Mouse (Mus musculus): ENCODE measurements around the gene Btbd9. TPM values are rescaled to one million over a fixed set of nuclear protein-coding genes. Genes with fewer than 3 reads are reported as not detected.
A peak's percentile ranks its signal among the peaks of the same experiment; 100 is the strongest.

Gene Btbd9
- polyA plus RNA-seq, 1 experiment from 2014 or later: 63.4 TPM

GRCm38 (mm10) chr17:30493481-30493880 is 82.8 kb downstream of the Btbd9 start:
- Histone ChIP-seq H3K27ac (ENCODE audit: low read depth, low read length) (no peak overlapping the region), H3K27me3 (ENCODE audit: control insufficient read depth, insufficient read depth, low read length) (no peaks in the 10 kb centered on the region), H3K36me3 (ENCODE audit: control insufficient read depth, insufficient read depth, low read length) (no peaks in the 10 kb centered on the region), H3K4me2 (ENCODE audit: low read depth, low read length, severe bottlenecking) (no peak overlapping the region), H3K4me1 (replicated peaks; ENCODE audit: control insufficient read depth, insufficient read depth, low read length) (peaks cover 12% of the 10 kb centered on the region; the same call in 1 of the 2 replicates), H3K9me3 (ENCODE audit: control insufficient read depth, low read length) (no peaks in the 10 kb centered on the region), H3K4me3 (ENCODE audit: low read depth, low read length) (no peak overlapping the region), H3K9ac (ENCODE audit: low read length) (no peak overlapping the region)
- 97% methylated on average over 6 of the region's 6 CpGs for WGBS
- ATAC-seq (replicated peaks; ENCODE audit: low FRiP score) (no peak), DNase-seq (ENCODE audit: low spot score) (no peak)

DNA sequence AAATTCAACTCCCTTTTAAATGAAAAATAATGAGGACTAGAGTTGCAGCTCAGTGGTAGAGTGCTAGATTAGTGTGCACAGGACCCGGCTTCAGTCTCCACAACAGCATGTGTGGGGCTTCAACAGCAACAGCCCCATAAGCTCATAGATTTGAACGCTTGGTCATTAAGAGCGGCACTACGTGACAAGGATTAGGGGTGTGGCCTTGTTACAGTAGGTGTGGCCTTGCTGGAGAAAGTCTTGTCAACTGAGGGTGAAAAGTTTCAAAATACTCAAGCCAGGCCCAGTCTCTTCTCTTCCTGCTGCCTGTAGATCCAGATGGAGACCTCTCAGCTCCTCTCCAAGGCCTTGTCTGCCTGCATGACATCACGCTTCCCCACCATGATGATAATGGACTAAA is 84.1 kb downstream of the Btbd9 start:
- 97% methylated on average over 5 of the region's 5 CpGs for WGBS
- peaks cover 9% of the 10 kb centered on the region; the same call in 1 of the 2 replicates for H3K4me1 ChIP-seq (replicated peaks; ENCODE audit: control insufficient read depth, insufficient read depth, low read length)
- no peaks in the 10 kb centered on the region for H3K9me3 ChIP-seq (ENCODE audit: control insufficient read depth, low read length)
- DNase-seq (ENCODE audit: low spot score) (no peak), ATAC-seq (replicated peaks; ENCODE audit: low FRiP score) (no peak)
- no peaks in the 10 kb centered on the region for H3K36me3 ChIP-seq (ENCODE audit: control insufficient read depth, insufficient read depth, low read length)
- no peak overlapping the region for H3K4me2 ChIP-seq (ENCODE audit: low read depth, low read length, severe bottlenecking)
- no peak overlapping the region for H3K27ac ChIP-seq (ENCODE audit: low read depth, low read length)
- no peak overlapping the region for H3K9ac ChIP-seq (ENCODE audit: low read length)
- H3K4me3 ChIP-seq (ENCODE audit: low read depth, low read length): no peak overlapping the region
- no peaks in the 10 kb centered on the region for H3K27me3 ChIP-seq (ENCODE audit: control insufficient read depth, insufficient read depth, low read length)

GRCm38 (mm10) chr17:30491601-30492000 is 84.7 kb downstream of the Btbd9 start:
- Histone ChIP-seq H3K9me3 (ENCODE audit: control insufficient read depth, low read length) (no peaks in the 10 kb centered on the region), H3K9ac (ENCODE audit: low read length) (no peak overlapping the region), H3K27ac (ENCODE audit: low read depth, low read length) (no peak overlapping the region), H3K4me1 (replicated peaks; ENCODE audit: control insufficient read depth, insufficient read depth, low read length) (peaks cover 9% of the 10 kb centered on the region; the same call in 1 of the 2 replicates), H3K36me3 (ENCODE audit: control insufficient read depth, insufficient read depth, low read length) (no peaks in the 10 kb centered on the region), H3K4me2 (ENCODE audit: low read depth, low read length, severe bottlenecking) (no peak overlapping the region), H3K27me3 (ENCODE audit: control insufficient read depth, insufficient read depth, low read length) (no peaks in the 10 kb centered on the region), H3K4me3 (ENCODE audit: low read depth, low read length) (no peak overlapping the region)
- DNase-seq (ENCODE audit: low spot score): no peak
- WGBS: 97% methylated on average over 8 of the region's 8 CpGs
- ATAC-seq (replicated peaks; ENCODE audit: low FRiP score): no peak

DNA sequence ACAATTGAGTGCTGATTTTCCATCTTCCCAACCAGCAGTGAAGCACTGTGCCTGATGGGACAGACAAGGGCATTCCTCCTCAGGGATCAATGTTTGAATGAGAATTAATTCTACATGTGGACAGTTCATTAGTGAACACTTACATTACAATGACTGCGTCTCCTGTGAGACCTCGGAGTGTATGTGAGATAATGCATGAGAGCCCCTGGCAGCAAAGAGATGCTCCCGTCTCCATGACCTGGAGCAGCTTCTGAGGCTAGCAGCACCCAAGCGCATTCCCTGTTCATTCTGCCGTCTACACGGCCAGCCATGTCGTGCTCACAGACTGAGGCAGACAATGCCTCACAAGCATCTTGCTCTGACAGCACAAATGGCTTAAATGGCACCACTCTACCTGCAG is 85.7 kb downstream of the Btbd9 start:
- no peak overlapping the region for H3K27ac ChIP-seq (ENCODE audit: low read depth, low read length)
- DNase-seq (ENCODE audit: low spot score) (no peak), ATAC-seq (replicated peaks; ENCODE audit: low FRiP score) (no peak)
- no peak overlapping the region for H3K4me2 ChIP-seq (ENCODE audit: low read depth, low read length, severe bottlenecking)
- H3K9me3 ChIP-seq (ENCODE audit: control insufficient read depth, low read length): no peaks in the 10 kb centered on the region
- H3K27me3 ChIP-seq (ENCODE audit: control insufficient read depth, insufficient read depth, low read length): no peaks in the 10 kb centered on the region
- H3K4me3 ChIP-seq (ENCODE audit: low read depth, low read length): no peak overlapping the region
- 83% methylated on average over 7 of the region's 7 CpGs for WGBS
- H3K9ac ChIP-seq (ENCODE audit: low read length): no peak overlapping the region
- no peaks in the 10 kb centered on the region for H3K36me3 ChIP-seq (ENCODE audit: control insufficient read depth, insufficient read depth, low read length)
- H3K4me1 ChIP-seq (replicated peaks; ENCODE audit: control insufficient read depth, insufficient read depth, low read length): peaks cover 6% of the 10 kb centered on the region; the same call in 1 of the 2 replicates

DNA sequence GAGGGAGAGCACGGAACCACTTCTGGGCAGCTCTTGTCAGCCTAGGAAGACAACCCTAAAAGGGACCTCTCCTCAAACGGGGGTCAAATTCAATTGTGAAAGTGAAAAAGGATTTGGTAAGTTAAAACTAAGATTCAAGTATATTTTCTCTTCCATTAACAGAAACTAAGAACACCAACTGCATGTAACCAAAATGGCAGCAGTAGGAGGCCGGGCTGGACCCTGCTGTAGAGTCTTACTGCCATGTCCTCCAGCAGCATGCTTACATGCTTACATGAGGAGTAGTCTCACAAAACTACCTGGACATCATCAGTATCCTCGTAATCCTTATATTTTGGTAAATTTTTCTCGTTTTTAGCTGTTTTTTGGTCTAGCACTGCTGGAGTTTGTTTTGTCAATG is 86.2 kb downstream of the Btbd9 start:
- 80% methylated on average over 5 of the region's 5 CpGs for WGBS

DNA sequence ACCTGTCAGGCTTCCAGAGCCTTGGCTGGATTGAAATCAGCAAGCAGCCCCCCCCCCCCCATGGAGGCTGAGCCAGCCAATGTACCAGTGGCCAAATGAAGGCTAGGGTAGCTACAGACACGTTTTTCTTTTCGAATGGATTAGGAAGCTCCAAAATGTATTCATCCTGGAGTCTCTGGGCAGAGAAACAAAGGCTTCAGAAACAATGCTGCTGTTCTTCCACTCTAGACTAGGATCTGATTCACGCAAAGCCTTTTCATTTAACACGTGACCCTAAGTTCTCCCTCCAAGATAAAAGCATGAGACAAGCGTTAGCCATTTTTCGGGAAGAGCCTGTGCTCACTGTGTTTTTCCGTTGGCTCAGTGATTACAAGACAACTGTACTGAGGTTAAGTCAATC is 86.7 kb downstream of the Btbd9 start:
- H3K9ac ChIP-seq (ENCODE audit: low read length): no peak overlapping the region
- H3K27me3 ChIP-seq (ENCODE audit: control insufficient read depth, insufficient read depth, low read length): no peaks in the 10 kb centered on the region
- peak overlapping the region; percentile 59; the same call in 1 of the 2 replicates for H3K27ac ChIP-seq (ENCODE audit: low read depth, low read length)

More for the DNA sequence above, 86.2 kb downstream of the Btbd9 start:
- Histone ChIP-seq H3K9me3 (ENCODE audit: control insufficient read depth, low read length) (no peaks in the 10 kb centered on the region), H3K4me2 (ENCODE audit: low read depth, low read length, severe bottlenecking) (no peak overlapping the region), H3K27ac (ENCODE audit: low read depth, low read length) (peak overlapping the region; percentile 59; the same call in 1 of the 2 replicates), H3K4me1 (replicated peaks; ENCODE audit: control insufficient read depth, insufficient read depth, low read length) (peaks cover 6% of the 10 kb centered on the region; the same call in 1 of the 2 replicates), H3K4me3 (ENCODE audit: low read depth, low read length) (no peak overlapping the region), H3K9ac (ENCODE audit: low read length) (no peak overlapping the region), H3K27me3 (ENCODE audit: control insufficient read depth, insufficient read depth, low read length) (no peaks in the 10 kb centered on the region), H3K36me3 (ENCODE audit: control insufficient read depth, insufficient read depth, low read length) (no peaks in the 10 kb centered on the region)
- ATAC-seq (replicated peaks; ENCODE audit: low FRiP score): no peak
- DNase-seq (ENCODE audit: low spot score): no peak

DNA sequence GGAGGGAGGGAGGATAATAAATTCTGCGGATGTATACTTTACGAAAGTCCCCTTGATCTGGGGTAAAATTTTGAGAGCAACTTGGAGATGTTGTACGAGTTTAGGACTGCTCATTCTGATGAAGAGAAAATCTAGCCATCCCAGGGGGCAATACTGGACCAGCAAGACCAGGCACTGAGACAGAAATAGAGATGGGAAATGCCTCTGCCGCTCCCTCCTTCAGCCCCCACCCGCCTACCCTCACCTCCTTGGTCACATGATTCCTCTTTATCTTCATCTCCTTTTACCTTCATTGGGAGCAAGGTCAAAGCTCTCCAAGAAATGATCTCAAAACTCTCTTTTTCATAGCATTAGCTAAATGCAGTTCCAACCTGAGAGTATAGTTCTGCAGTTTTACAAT is 88.6 kb downstream of the Btbd9 start:
- Histone ChIP-seq H3K36me3 (ENCODE audit: control insufficient read depth, insufficient read depth, low read length) (no peaks in the 10 kb centered on the region), H3K4me2 (ENCODE audit: low read depth, low read length, severe bottlenecking) (no peak overlapping the region), H3K4me3 (ENCODE audit: low read depth, low read length) (no peak overlapping the region), H3K9me3 (ENCODE audit: control insufficient read depth, low read length) (no peaks in the 10 kb centered on the region), H3K9ac (ENCODE audit: low read length) (no peak overlapping the region), H3K4me1 (replicated peaks; ENCODE audit: control insufficient read depth, insufficient read depth, low read length) (peaks cover 6% of the 10 kb centered on the region; the same call in 1 of the 2 replicates), H3K27ac (ENCODE audit: low read depth, low read length) (no peak overlapping the region), H3K27me3 (ENCODE audit: control insufficient read depth, insufficient read depth, low read length) (no peaks in the 10 kb centered on the region)
- WGBS: 95% methylated on average over 5 of the region's 5 CpGs
- DNase-seq (ENCODE audit: low spot score) (no peak), ATAC-seq (replicated peaks; ENCODE audit: low FRiP score) (no peak)

More for the DNA sequence above, 86.7 kb downstream of the Btbd9 start:
- Histone ChIP-seq H3K4me2 (ENCODE audit: low read depth, low read length, severe bottlenecking) (no peak overlapping the region), H3K4me3 (ENCODE audit: low read depth, low read length) (no peak overlapping the region), H3K4me1 (replicated peaks; ENCODE audit: control insufficient read depth, insufficient read depth, low read length) (peaks cover 6% of the 10 kb centered on the region; the same call in 1 of the 2 replicates), H3K36me3 (ENCODE audit: control insufficient read depth, insufficient read depth, low read length) (no peaks in the 10 kb centered on the region), H3K9me3 (ENCODE audit: control insufficient read depth, low read length) (no peaks in the 10 kb centered on the region)
- DNase-seq (ENCODE audit: low spot score) (no peak), ATAC-seq (replicated peaks; ENCODE audit: low FRiP score) (no peak)
- 23% methylated on average over 7 of the region's 7 CpGs for WGBS

DNA sequence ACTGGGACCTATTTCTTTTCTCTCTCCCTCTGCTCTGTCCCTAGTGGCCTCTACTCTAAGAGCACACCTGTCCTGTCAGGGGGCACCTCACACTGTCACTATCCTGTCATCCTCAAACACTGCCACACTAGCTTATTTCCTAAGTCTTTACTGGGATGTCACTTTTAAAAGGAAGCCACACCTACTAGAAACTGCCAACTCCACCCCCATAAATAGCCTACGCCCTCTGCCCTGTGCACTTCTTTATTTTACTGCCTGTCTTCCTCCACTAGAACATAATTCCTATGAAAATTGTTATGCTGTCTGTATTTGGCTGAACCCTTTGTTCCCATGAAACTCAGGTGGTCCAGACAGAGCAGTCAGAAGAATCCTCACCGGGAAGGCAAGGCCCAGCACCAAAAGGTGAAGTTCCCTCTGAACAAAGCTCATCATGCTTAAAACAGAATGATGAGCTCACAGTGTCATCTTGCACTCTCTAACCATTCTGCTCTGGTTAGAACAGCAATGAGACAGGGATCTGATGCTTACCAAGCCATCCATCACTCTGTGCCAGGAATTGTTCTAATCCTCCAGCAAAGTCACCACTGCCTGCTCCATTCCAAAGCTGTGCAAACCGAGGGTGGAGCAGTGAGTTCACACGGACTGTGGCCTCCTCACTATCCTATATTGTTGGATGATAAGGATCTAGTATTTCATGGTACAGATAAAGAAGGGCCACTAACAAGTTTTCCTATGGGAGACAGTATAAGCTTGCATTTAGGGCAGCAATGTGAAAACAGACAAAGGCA is 91.0 kb downstream of the Btbd9 start:
- Histone ChIP-seq H3K4me1 (replicated peaks; ENCODE audit: control insufficient read depth, insufficient read depth, low read length) (peaks cover 6% of the 10 kb centered on the region; the same call in 1 of the 2 replicates), H3K4me3 (ENCODE audit: low read depth, low read length) (no peak overlapping the region), H3K9ac (ENCODE audit: low read length) (no peak overlapping the region), H3K4me2 (ENCODE audit: low read depth, low read length, severe bottlenecking) (no peak overlapping the region), H3K27ac (ENCODE audit: low read depth, low read length) (no peak overlapping the region), H3K9me3 (ENCODE audit: control insufficient read depth, low read length) (no peaks in the 10 kb centered on the region), H3K36me3 (ENCODE audit: control insufficient read depth, insufficient read depth, low read length) (no peaks in the 10 kb centered on the region), H3K27me3 (ENCODE audit: control insufficient read depth, insufficient read depth, low read length) (no peaks in the 10 kb centered on the region)
- no peak for DNase-seq (ENCODE audit: low spot score)
- WGBS: 84% methylated on average over 4 of the region's 4 CpGs
- no peak for ATAC-seq (replicated peaks; ENCODE audit: low FRiP score)

Data from forebrain, embryonic 11.5 days (tissue).